Mouse (Mus musculus): ENCODE measurements at regions not wholly inside any gene's neighbourhood (a gene's known extent, or its start where the extent isn't known, plus 50 kb on each side); places are given as distances from the start of the nearest gene placed in this dataset.
"Not testable (repeated sequence)": the region's sequence is repeated elsewhere in the genome, so short reads cannot be mapped to it uniquely, and the experiment has no call there.

DNA sequence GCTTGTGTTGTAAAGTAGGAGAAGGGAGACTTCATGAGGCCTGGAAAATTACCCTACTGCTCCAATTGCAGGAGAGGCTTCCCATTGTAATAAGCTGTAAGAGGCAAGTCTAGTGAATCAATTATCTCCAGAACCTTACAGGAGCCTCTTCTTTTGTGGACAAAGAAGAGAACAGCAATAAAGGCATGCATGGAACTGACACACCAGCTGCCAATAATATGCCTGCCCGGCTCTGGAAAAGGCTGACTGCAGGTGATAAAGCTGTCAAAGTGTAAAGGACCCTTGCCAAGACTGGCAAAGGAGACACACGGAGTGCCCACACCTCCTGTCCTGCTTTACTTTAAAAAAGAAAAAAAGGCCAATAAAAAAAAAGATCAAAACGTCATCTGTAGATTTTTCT lies 209.0 kb downstream of the Faxc start:
- H3K4me2 ChIP-seq (ENCODE audit: low read depth, low read length, poor library complexity, severe bottlenecking), result no peak overlapping the region
- no peaks in the 10 kb centered on the region for H3K4me1 ChIP-seq (ENCODE audit: insufficient read depth, low read length)
- DNase-seq (ENCODE audit: low spot score) (no peak), ATAC-seq (ENCODE audit: low FRiP score) (no peak)
- H3K27ac ChIP-seq (ENCODE audit: low read depth, low read length), result no peak overlapping the region
- no peak overlapping the region for H3K4me3 ChIP-seq (ENCODE audit: low read depth, low read length)
- H3K9me3 ChIP-seq (ENCODE audit: low read length), result no peaks in the 10 kb centered on the region
- no peak for TF ChIP-seq CTCF (IDR thresholded peaks at IDR 0.05)
- H3K36me3 ChIP-seq (ENCODE audit: insufficient read depth, low read length), result no peaks in the 10 kb centered on the region
- 35% methylated on average over 3 of the region's 3 CpGs for WGBS
- no peaks in the 10 kb centered on the region for H3K27me3 ChIP-seq (ENCODE audit: insufficient read depth, low read length)
- no peak overlapping the region for H3K9ac ChIP-seq (replicated peaks; ENCODE audit: low read length, poor library complexity, severe bottlenecking)

DNA sequence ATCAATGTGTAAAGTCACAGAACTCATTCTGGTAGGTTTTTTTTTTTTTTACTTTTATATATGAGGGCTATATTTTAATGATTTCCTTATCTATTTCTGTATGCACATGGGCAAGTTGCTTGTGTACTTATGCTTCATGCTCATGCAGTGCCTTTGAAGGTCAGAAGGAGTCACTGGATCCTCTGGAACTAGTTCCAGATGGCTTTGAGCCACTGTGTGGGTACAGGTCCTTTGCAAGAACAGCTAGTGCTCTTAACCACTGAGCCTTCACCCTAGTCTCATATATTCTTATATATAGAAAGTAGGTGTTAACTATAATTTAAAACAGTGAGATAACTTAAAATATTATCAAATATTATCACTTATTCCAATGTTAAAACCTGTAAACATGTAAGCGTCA lies 212.4 kb downstream of the Faxc start:
- 95% methylated on average over 1 of the region's 1 CpGs for WGBS
- Histone ChIP-seq H3K4me2 (ENCODE audit: low read depth, low read length, poor library complexity, severe bottlenecking) (no peak overlapping the region), H3K27ac (ENCODE audit: low read depth, low read length) (no peak overlapping the region), H3K4me1 (ENCODE audit: insufficient read depth, low read length) (no peaks in the 10 kb centered on the region), H3K36me3 (ENCODE audit: insufficient read depth, low read length) (no peaks in the 10 kb centered on the region), H3K9me3 (ENCODE audit: low read length) (no peaks in the 10 kb centered on the region), H3K9ac (replicated peaks; ENCODE audit: low read length, poor library complexity, severe bottlenecking) (no peak overlapping the region), H3K4me3 (ENCODE audit: low read depth, low read length) (no peak overlapping the region), H3K27me3 (ENCODE audit: insufficient read depth, low read length) (no peaks in the 10 kb centered on the region)
- ATAC-seq (ENCODE audit: low FRiP score) (no peak), DNase-seq (ENCODE audit: low spot score) (no peak)
- no peak for TF ChIP-seq CTCF (IDR thresholded peaks at IDR 0.05)

DNA sequence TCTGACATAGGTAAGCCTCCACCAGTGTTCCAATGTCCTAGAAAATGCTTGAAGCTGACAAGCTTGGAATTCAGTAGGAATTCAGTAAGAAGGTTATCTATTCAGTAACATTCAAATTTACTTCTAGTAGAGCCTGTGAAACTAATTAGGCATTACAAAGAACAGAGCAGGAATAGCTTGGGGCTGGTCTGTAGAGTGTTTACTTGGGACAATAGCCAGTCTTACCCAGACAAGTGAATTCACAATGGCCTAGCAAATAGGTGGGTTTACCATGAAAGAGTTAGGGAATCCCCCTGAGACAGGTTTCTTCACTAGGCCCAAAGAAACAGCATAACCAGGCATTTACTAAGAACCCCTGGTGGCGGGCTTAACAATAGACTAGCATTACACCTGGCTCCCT lies 212.5 kb upstream of the Fbxl4 start:
- DNase-seq (ENCODE audit: low spot score); H3K4me2 ChIP-seq (ENCODE audit: low read depth, low read length, poor library complexity, severe bottlenecking); H3K27me3 ChIP-seq (ENCODE audit: insufficient read depth, low read length); H3K36me3 ChIP-seq (ENCODE audit: insufficient read depth, low read length); H3K9ac ChIP-seq (replicated peaks; ENCODE audit: low read length, poor library complexity, severe bottlenecking); ATAC-seq (ENCODE audit: low FRiP score); H3K4me1 ChIP-seq (ENCODE audit: insufficient read depth, low read length); H3K9me3 ChIP-seq (ENCODE audit: low read length); H3K4me3 ChIP-seq (ENCODE audit: low read depth, low read length); H3K27ac ChIP-seq (ENCODE audit: low read depth, low read length): not testable (repeated sequence)
- WGBS, result 79% methylated on average over 1 of the region's 1 CpGs

DNA sequence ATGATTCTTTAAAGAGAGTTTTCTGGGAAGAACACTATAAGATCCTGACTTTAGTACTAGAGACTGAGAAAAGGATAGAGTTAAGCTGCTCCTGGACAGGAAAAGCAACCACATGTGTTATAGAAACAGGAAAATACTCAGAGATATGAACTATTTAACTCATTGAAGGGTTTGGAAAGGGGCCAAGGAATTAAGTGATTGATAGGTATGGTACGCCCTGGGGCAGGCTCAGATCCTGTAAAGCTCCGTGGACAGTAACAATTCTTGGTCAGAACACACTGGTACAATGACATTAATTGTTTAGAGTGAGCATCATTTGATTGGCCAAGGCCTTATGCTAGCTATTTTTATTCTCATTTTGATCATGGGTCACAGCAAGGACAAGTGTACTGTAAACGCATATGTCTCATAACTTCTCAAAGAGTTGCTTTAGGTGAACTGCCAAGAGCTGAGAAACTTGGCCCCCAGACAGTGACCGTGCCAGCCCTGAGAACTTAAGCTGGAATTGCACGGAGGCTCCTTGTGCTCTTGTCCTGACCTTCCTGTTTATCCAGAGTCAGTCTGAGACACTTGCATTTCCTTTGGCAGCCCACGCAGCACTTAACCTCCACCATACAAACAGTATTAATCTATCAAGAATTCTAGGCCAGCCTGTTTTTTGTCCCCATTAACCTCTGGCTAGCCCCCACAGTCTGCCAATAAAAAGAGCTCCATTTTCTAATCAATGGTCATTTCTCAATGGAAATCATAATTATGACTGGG lies 210.5 kb upstream of the Fbxl4 start:
- Histone ChIP-seq H3K4me1 (ENCODE audit: insufficient read depth, low read length) (peaks cover 5% of the 10 kb centered on the region; the same call in 1 of the 2 replicates), H3K27ac (ENCODE audit: low read depth, low read length) (no peak overlapping the region), H3K9ac (replicated peaks; ENCODE audit: low read length, poor library complexity, severe bottlenecking) (no peak overlapping the region), H3K4me2 (ENCODE audit: low read depth, low read length, poor library complexity, severe bottlenecking) (no peak overlapping the region), H3K36me3 (ENCODE audit: insufficient read depth, low read length) (no peaks in the 10 kb centered on the region), H3K27me3 (ENCODE audit: insufficient read depth, low read length) (no peaks in the 10 kb centered on the region), H3K9me3 (ENCODE audit: low read length) (no peaks in the 10 kb centered on the region), H3K4me3 (ENCODE audit: low read depth, low read length) (no peak overlapping the region)
- 74% methylated on average over 6 of the region's 6 CpGs for WGBS
- DNase-seq (ENCODE audit: low spot score) (no peak), ATAC-seq (ENCODE audit: low FRiP score) (no peak)
- no peak for TF ChIP-seq CTCF (IDR thresholded peaks at IDR 0.05)

DNA sequence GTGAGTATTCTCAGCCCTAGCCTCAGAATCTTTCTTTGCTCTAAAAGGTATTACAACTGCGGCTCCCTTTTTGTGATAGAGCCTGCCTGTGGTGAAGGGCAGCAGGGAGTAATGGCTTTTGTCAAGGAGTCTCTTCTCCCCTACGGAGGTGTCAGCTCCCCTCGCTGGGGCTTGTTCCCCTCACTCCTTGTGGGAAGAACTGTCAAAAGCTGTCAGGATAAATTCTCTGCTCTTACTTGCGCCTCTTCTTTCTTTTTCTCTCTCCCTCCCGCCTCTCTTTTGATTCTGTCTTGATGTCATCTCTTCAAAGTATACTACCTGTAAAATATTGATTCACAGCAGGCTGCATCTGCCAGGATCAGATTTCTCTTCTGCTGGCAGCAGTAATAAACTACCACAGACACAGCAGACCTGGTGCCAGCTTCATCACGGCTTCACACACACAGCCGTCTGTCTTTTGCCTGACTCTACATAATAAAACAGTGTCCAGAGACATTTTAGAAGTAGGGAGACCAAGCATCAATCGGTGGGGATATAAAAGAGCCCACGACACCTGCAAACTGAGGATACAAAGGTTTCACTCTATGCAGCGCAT lies 205.3 kb upstream of the Fbxl4 start:
- DNase-seq (ENCODE audit: low spot score), result peak; percentile 10

DNA sequence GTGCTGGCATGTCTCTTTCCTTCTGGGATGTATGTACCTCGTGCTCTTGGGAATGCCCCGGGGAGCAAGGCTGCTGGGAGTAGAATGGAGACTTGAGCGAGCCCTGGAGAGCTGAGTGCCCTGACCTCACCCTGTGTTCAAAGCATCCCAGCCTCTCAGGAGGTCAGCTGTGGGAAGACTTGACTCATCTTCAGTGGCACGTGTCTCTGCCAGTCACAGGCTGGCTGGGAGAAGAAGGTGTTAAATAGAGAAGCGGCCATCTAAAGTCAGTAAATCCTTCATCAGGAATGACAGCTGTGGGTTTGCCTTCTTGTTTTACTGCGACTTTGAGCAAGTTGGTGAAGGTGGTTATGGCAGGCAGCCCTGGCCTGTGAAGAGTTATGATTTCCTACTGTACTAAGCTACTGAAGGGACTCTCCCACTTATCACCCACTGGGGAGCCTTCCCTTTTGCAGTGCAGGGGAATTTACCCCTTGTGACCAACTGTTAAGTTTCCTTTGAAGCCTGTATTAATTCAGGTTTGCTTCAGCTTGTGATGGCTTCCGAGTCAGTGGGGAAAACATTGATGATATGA lies 204.3 kb upstream of the Fbxl4 start:
- peak; percentile 62; the same call in 1 of the 2 replicates for ATAC-seq (ENCODE audit: low FRiP score)
- TF ChIP-seq CTCF (IDR thresholded peaks at IDR 0.05), result no peak
- Histone ChIP-seq H3K9ac (replicated peaks; ENCODE audit: low read length, poor library complexity, severe bottlenecking) (no peak overlapping the region), H3K36me3 (ENCODE audit: insufficient read depth, low read length) (no peaks in the 10 kb centered on the region), H3K9me3 (ENCODE audit: low read length) (no peaks in the 10 kb centered on the region), H3K27me3 (ENCODE audit: insufficient read depth, low read length) (no peaks in the 10 kb centered on the region), H3K4me2 (ENCODE audit: low read depth, low read length, poor library complexity, severe bottlenecking) (no peak overlapping the region), H3K4me3 (ENCODE audit: low read depth, low read length) (no peak overlapping the region), H3K4me1 (ENCODE audit: insufficient read depth, low read length) (peaks cover 11% of the 10 kb centered on the region), H3K27ac (ENCODE audit: low read depth, low read length) (no peak overlapping the region)
- no peak for DNase-seq (ENCODE audit: low spot score)
- 49% methylated on average over 7 of the region's 7 CpGs for WGBS

More for the DNA sequence above, 205.3 kb upstream of the Fbxl4 start:
- H3K36me3 ChIP-seq (ENCODE audit: insufficient read depth, low read length), result no peaks in the 10 kb centered on the region
- no peak overlapping the region for H3K4me3 ChIP-seq (ENCODE audit: low read depth, low read length)
- H3K9ac ChIP-seq (replicated peaks; ENCODE audit: low read length, poor library complexity, severe bottlenecking), result no peak overlapping the region
- no peaks in the 10 kb centered on the region for H3K9me3 ChIP-seq (ENCODE audit: low read length)
- no peak for TF ChIP-seq CTCF (IDR thresholded peaks at IDR 0.05)
- H3K4me2 ChIP-seq (ENCODE audit: low read depth, low read length, poor library complexity, severe bottlenecking), result peak overlapping the region; percentile 7; the same call in 1 of the 2 replicates
- ATAC-seq (ENCODE audit: low FRiP score), result no peak
- H3K27ac ChIP-seq (ENCODE audit: low read depth, low read length), result 0 out of 2 replicates have a peak overlapping the region, but pooled peaks have one; percentile 28
- WGBS, result 13% methylated on average over 10 of the region's 10 CpGs
- H3K27me3 ChIP-seq (ENCODE audit: insufficient read depth, low read length), result no peaks in the 10 kb centered on the region
- peaks cover 11% of the 10 kb centered on the region for H3K4me1 ChIP-seq (ENCODE audit: insufficient read depth, low read length)

Data from midbrain, postnatal 0 days (tissue).